Mouse (Mus musculus): ENCODE results near the gene Gpn1.
"Not testable (repeated sequence)": the region's sequence is repeated elsewhere in the genome, so short reads cannot be mapped to it uniquely, and the experiment has no call there.

- not testable (repeated sequence) for TF ChIP-seq CTCF (IDR thresholded peaks at IDR 0.05; ENCODE audit: control insufficient read depth, insufficient read depth, insufficient read length); CEBPB (IDR thresholded peaks at IDR 0.05; ENCODE audit: low read depth); USF1 (IDR thresholded peaks at IDR 0.05; ENCODE audit: low read depth); MAX (IDR thresholded peaks at IDR 0.05)
Observed at GRCm38 (mm10) chr5:31527707-31528106, 33.2 kb downstream of the Gpn1 start, which contains the start of gene Supt7l.
